Mouse (Mus musculus) inflammation-experienced regulatory T-cells, adult 6 months (primary cell): Measurements from ENCODE around the gene Cnot8. TPM values are rescaled to one million over a fixed set of nuclear protein-coding genes. Genes with fewer than 3 reads are reported as not detected.
"Not testable (repeated sequence)": the region's sequence is repeated elsewhere in the genome, so short reads cannot be mapped to it uniquely, and the experiment has no call there.

Experiments
- ATAC-seq: one replicate; pipeline ENCODE4 v1.8.0; 2017
- polyA plus RNA-seq, 3 experiments: library from polyadenylated mRNA; unstranded; fragments of 100-300 nt; shearing (Covaris generic); gene quantifications; one replicate each; pipeline ENCODE4 v1.2.1; 2017

Gene Cnot8
- 10 to 100 TPM; 78.6 to 90.1 (median 89.4) TPM for polyA plus RNA-seq

DNA sequence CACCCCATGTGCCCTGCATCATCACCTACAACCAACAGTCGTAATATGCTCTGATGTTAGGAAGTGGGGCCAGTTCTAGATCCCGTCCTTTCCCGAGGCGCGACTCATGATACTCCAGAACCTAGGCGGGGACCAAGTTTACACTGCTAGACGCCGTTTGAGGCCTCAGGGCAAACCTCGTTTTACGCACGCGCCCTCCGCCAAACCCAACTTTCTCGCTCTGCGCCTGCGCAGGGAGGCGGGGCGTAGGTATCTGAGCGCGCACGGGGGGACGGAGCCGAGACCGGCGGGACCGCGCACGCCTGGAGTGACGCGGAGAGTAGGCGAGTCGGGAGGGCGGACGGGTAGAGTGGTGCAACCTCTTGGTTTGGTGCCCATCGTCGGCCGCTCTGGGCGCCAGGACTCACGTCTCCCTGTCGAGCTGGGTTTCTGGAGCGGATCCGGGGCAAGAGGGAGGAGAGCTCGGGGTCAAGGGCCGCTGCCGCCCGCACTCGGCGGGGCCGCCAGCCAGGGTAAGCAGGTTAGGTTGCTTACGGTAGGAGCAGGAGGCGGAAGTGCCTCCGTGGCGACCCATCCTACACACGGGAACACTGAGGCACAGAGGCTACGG lies at the start of gene Cnot8:
Gene Cnot8, plus strand, starts transcription at position 457 of the 610 bp plus-strand sequence.
- peak; percentile 92 for ATAC-seq

DNA sequence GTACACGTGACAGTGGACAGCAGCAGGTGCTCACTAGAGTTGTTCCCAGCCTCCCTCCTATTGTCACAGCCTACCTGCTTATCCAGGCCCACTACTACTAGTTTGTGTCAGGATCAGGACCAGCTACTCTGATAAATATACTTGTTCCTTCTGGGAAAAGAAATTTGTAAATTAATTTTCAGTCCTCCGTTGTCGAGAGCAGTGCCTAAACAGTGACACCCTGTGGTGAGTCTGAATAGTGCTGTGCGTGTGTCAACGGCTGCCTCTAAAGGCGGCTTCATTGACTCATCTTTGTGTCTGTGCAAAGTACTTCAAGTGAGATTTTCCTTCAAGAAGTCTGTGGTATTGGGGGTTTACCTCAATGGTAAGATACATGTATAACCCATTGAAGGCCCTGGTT lies 46.5 kb upstream of the Cnot8 start:
- peak; percentile 61 for ATAC-seq

DNA sequence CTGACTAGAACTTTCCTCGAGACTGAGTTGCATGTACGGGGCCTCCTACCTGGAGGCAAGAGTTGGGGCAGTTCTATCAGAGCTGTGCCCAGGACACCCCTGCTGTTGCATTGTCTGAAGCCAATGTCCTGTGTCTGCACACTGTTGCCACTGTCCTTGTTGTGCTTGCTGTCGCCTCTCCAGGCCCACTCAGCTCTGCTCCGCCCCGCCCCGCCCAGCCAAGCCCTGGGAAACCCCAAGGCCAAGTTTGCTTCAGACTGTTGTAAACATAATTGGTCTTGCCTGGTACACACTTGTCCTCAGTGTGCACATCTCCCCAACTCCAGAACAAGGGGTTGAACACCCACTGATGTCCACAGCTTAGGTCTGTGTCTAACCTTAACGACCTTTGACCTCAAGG lies 44.2 kb upstream of the Cnot8 start:
- ATAC-seq, result not testable (repeated sequence)

DNA sequence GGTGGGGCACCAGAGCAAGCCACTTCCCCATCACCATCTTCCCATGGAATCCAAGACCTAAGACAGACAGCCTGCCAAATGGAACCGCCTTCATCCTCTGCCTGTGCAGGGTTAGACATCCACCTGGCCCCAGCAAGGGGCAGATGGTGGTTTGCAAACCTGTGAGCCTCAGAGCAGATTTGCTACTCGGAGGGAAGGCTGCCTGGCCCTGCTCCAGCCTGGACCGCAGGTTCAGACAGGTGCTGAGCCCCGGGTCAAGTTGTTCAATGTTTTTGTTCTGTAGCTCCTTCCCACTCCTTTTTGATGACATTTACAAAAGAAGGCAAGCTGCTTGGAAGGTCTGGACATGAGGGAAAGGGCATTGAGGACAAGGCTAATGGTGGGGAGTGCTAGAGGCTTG lies 42.7 kb upstream of the Cnot8 start:
- ATAC-seq, result not testable (repeated sequence)

DNA sequence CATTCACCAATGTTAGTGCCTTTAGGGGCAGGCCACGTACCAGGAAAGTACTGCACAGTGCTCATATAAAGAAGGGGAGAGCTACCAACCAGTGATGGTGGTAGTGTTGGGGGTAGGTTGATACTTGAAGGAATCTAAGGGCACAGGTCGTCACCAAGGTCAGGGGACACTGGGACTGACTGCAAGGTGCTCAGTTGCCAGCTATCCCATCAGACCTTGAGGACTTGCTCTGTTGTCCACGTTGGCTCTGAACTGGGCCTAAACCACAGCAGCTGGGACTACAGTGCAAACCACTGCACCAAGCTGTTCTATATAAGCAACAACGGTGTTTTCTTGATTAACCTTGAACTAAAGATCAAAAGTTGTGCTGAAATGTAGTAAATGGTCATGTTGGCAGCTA lies 41.4 kb upstream of the Cnot8 start:
- ATAC-seq, result no peak

DNA sequence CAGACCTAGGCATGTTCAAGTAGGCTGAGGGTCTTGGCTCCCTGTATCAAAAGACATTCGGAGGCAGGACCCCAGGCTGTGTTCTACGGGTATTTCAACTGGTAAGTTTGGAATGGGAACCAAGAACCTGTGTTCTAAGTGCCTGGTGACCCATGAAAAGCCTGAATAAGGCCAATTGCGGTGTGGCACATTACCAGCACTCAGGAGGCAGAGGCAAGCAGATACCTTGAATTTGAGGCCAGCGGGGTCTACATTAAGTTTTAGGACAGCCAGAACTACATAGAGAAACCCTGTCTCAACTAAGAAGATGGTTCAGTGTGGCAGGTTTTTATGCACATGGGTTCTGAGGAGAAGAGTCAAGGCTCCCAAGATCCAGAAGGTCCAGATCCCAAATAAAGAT lies 38.9 kb upstream of the Cnot8 start:
- ATAC-seq, result no peak

DNA sequence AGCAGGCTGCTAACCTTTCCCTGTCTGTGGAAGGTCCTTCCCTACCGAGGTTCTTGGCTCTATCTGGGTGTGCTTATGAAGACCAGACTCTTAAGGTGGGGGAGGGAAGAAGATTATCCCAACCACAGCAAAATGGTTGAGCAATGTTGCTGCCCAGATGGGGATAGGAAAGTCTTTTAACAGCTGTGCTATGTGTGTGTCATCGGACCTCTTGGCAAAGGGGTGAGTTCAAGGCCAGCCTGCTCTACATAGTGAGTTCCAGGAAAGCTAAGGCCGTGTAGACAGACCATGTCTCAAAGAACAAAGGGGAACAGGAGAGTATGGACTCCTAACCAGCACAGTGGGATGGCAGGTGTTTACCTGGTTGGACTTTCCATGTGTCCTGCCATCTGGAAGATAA lies 31.0 kb upstream of the Cnot8 start:
- ATAC-seq, result no peak

DNA sequence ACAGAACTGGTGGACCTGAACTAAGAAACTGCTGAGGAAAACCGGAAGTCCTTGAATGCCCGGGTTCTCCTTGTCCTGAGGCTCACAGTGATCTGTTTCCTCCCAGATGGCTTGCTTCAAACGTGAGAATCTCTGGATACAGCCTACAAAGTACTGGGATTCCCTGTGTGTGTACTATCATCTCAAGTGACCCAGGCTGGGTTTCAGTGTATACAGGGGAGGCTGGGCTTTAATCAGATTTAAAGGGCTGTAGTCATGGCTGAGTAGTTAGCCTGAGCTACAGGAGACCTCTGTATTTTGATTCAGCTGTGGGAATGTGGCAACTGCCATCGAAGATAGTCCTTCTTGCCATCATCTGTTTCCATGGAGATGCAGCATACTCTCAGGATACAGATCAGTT lies 26.7 kb upstream of the Cnot8 start:
- no peak for ATAC-seq

DNA sequence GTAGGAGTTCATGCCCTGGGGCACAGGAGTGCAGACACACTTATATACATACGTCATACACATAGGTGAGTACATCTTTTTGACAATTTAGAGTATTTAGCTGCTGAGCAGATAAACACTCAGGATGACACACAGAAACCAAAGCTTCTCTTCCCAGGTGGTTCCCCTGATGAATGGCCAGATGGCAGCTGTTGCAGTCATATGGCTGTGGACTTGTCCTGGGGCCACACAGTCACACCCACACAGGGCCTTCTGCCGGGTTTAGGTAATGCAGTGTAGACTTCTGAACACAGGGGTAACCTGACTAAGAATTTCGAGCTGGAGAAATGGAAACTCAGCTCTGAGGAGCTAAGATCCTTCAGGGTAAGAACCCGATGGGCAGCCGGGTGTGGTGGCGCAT lies 22.2 kb upstream of the Cnot8 start:
- ATAC-seq, result no peak

DNA sequence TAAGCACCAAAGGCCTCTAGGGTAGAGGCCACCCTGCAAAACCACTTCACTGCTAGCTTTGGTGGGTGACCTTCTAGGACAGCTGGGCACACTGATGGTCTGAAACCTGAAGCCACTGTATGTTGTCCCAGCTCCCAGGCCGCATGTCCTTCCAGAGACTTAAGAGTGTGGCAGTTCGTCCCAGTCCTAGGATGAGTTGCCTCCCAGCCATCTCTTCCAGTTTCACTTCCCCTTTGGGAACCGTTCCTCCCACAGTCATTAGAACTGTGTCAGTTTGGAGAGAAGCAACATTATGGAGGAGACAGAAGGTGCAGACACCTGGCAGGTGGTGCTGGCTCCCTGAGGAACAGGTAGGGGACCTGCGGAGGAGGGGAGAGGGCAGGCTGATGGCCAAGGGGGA lies 11.4 kb upstream of the Cnot8 start:
- no peak for ATAC-seq

DNA sequence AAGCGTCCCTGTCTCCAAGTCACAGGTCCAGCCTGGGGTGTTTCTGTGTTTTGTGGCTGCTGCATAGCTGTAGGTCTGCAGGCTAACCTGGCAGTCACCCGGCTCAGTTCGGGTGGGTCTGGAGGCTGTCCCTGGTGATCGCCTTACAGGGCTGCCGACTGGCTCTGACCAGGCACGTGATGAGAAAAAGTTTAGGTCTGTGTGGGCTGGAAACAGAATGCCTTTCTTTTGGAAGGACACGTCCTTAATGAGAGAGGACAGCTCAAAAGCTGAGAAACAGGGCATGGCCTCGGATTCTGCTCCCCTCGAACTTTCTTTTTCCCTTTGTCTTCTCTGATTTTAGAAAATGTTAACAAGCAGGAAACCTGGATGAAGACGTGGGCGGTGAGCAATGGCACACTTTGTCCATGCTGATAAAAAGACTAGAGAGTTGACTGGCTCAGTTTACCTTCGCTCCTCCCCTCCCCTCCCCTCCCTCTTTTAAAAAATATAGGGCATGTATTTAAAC lies 10.9 kb upstream of the Cnot8 start, which contains the start of gene Gm12248:
Gene Gm12248, minus strand, starts transcription at position 114 of the 508 bp plus-strand sequence.
- no peak for ATAC-seq

DNA sequence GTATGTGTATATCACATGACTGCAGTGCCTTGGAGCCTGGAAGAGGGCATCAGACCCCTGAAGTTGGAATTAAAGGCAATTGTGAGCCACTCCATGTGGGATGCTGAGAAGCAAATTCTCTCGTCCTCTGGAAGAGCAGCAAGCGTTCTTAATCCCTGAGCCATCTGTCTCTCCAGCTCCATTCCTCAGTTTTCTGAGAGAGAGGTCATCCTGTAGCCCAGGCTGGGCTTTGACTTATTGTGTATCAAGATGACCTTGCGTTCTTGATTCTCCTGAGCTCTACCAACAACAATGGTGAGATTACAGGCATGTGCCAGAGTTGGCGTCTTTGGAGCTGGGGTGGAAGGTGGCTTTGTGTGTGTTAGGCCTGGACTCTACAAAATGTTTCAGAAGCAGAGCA lies 9.2 kb upstream of the Cnot8 start:
- no peak for ATAC-seq

DNA sequence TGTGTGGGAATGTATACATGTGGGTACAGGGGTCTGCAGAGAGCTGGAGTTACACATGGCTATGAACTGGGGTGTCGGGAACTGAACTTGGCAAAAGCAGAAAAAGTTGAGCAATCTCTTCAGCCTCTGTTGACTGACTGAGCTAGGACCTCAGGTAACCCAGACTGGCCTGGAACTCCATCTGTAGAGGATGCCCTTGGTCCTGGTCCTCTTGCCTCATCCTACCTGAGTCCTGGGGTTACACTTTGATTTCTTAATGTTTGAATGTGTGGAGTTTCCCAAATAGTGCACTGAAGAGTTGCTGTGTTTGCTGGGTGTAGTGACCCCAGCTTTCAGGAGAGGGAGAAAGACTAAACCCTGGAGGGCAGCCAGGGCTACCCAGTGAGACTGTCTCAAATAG lies 8.4 kb upstream of the Cnot8 start:
- ATAC-seq, result no peak

DNA sequence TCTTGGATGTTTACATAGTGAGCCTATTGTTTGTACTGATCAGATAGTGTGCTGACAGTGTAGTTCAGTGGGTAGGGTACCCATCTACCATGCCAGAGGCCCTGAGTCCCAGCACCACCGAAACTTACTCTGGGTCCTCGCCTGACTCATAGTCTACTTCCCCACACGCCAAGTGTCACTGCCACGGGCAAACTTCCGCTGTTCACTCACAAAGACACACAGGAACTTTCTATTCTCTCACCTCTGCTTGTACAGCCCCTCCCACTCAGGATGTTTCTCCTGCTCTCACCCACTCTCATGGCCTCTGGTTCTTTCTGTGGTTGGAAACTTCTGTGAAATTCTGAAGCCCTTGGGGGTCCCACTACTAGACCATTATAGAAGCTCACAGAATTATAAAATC lies 7.8 kb upstream of the Cnot8 start:
- ATAC-seq, result peak; percentile 95

DNA sequence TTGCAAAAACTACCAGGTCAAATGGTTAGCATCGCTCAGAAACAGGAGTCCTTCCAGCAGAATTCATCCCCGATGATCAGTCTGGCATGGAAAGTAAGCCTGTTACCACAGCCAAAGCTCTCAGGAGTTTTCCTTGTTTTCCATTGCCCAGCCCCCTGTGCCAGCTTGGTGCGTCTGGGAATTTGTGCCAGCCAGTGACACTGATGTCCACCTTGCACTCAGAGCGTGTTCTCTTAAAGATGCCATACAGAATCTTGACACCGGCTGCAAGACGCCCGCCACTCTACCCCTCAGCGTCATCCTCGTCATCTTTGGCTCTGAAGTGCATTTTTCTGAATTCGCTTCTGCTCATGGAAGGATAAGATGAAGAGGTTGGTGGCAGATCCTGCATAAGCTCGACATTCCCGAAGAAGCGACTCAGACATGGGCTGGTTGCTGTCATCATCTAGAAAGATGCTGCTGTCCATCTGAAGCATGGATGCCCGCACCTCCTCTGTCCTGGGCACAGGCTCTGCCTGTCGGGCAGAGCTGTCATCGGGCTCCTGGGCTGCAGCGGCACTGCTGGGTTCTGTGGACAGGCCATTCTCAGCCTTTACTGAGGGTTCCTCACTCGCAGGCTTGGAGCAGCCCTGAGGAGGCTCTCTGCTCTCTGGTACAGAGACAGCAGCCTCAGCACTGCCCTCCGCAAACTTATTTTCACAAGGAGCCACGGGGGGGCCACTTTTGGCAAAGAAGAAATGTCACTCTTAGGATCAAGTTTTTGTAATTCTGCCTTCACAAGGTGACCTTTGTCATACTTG lies 6.9 kb upstream of the Cnot8 start:
- no peak for ATAC-seq

DNA sequence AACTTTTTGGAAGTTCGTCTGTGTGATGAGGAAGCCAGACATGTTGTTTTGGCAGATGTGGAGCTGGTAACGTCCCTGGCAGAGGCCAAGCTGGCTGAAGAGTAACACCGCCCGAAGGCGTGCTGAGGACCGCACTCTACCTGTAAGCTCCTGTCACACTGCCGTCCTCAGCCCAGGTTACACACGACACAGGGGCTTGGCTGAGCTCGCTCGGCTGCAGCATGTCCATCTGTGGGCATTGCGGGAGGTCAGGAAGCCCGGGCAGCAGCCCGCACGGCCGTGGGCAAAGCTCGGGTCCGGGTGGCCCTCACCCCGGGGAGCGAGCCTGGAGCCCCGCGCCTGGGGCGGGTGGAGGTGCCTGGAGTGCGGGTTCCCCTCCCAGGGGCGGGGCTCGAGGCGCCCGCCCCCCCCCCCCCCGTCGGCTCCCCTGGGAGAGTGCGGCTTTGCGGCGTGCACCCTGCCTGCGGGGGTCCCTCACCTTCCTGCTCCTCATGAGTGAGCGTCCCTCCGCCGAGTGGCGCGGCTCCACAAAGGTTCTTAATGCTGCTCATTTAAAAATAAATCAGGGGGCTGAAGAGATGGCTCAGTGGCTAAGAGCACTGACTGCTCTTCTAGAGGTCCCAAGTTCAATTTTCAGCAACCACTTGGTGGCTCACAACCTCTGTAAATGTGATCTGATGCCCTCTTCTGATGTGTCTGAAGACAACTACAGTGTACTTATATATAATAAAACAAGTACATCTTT lies 6.2 kb upstream of the Cnot8 start:
- ATAC-seq, result no peak

DNA sequence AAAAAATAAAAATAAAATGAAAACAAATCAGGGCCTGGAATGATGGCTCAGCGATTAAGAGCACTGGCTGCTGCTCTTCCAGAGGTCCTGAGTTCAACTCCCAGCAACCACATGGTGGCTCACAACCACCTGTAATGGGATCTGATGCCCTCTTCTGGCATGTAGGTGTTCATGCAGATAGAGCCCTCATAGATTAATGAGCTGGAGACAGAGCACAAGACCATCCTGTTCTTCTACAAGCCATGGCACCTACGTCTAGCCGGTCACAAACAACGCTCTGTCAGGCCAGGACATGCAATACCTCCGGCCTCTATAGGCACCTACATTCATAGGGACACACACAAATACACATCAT lies 5.6 kb upstream of the Cnot8 start:
- ATAC-seq, result not testable (repeated sequence)

DNA sequence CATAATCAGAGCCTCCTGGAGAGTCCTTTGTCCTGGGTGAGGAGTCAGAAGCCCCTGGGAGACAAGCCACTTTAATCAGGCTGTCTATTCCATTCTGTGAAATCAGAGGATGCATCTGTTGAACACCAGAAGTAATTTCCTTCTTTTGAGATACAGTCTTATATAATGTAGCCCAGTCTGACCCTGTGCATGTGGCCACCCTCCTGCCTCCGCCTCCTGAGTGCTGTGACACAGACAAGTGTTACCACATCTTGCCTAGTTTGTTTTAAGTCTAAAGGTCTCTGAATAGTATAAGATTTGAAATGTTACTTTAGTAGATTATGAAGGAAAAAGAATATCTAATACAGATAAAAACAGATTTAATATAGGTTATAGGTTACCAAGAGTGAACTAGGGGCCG lies 3.9 kb upstream of the Cnot8 start:
- no peak for ATAC-seq

DNA sequence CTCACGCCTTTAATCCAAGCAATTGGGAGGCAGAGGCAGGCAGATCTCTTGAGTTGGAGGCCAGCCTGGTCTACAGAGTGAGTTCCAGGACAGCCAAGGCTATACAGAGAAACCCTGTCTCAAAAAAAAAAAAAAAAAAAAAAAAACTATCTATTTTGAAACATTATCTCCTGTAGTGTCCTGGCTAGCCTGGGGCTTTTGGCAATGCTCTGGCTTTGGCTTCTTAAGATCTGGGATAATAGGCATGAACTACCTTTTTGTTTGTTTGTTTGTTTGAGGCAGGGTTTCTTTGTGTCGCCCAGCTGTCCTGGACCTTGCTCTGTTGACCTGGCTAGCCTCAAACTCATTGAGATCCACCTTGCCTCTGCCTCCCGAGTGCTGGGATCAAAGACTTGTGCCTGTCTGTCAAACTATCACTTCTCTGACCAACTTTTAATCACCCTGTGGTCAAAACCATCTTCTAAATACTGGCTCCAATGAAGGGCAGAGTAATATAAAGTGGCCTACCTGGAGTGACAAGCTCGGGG lies 2.7 kb upstream of the Cnot8 start:
- no peak for ATAC-seq

DNA sequence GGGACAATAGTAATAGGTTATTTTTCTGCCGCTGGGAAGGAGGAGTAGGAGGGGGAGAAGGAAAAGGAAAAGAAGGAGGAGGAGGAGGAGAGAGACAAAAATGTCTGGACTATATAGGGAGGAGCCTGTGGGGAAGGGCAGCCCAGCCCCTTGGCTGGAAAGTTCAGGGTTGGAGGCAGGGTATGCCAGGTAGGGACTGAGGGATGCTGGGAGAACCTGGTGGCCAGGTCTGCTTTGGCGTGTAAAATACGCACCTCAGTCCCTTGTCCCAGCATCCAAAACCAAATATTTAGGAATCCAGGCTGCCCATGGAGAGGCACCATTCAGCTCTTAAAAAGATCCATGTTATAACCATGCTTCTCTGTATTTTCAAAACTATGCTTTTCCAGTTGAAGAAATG lies 1.8 kb upstream of the Cnot8 start:
- no peak for ATAC-seq

DNA sequence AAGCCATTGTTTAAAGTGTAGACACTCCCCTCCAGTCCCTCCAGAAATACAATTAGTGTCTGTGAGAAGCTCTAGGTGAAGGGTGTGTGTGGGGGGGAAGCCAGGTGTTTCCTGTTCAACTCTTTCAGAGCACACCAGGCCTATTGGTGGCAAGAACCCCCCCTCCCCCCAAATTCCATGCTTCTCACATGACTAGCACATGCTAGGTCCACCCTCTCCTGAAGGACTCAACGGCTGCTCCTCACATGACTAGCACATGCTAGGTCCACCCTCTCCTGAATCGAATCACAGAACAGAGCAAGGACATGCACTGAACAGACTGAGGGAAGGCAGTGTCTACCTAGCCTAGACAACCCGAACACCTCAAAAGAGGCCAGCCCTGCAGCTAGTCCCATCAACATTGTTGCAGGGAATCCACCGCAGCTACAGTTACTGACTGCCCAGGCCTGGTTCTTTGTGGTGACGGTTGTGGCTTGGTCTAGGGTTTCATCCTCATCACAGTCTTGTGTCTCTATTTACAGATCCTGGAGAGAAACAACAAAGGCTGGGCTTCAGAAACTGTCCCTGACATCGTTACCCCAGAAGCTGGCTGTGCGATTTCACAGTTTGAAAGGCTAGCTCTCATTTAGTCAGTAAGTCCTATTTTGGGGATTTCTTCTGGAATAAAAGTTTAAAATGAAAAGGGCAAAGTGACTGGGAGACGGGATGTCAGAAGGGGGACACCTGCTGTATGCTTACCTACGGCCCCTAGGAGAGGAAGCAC lies 1.2 kb upstream of the Cnot8 start:
- no peak for ATAC-seq

DNA sequence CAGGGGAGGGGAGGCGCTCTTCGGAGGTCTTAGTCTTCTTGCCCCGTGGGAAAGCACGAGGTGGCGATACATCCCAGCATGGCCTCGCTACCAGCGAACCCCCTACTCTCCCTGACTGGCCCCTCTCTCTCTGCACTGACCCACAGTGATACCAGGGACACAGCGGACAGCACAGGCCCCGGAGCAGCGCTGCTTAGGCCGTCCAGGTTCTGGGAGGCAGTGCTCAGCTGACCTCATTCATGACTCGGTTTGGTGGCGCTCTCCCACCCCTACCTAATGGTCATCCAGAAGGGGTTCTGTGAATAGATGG lies 654 bp upstream of the Cnot8 start:
- ATAC-seq, result no peak

DNA sequence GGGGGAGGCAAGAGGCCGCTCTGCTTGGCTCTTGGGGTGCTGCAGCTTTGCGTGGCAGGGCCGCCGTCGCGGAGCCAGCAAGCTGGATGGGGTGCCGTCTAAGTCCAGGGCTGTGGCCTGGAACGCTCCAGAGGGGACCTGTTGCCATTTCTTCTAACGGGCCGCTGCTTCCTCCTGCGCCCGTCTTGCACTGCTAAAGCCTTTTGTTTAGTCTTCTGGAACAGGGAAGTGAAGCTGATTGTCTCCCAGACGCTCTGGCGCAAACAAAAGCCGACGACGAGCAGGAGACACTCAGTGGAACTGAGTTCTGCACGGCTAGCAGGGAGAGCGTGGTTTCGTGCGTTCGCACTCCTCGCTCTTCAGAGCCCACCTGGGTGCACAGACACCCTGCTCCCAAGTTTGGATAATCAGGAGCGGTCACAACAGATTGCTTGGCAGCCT lies 418 bp downstream of the Cnot8 start:
- peak; percentile 5 for ATAC-seq
